Comparison of ENCODE assay signal across 11 mouse cellular contexts in genomic region chr4:46731590-46731989, GRCm38 (mm10).
A peak's percentile ranks its signal among the peaks of the same experiment; 100 is the strongest.
DNase-seq lines count a peak whose midpoint lies in the region; ATAC-seq lines count a peak whose summit lies in the region.
"Had no signal": no experiment of that assay in that cellular context is flagged by ENCODE, and none has a peak within 500 bp of the region (broad histone marks: within the 10 kb centered on the region; RNA-seq: fewer than 3 reads in every experiment).

No protein-coding gene starts in this region.

- no peaks in the 10 kb centered on the region for H3K9me3 ChIP-seq in kidney, embryonic 15.5 days (replicated peaks)
- H3K9me3 ChIP-seq in forebrain, embryonic 11.5 days (ENCODE audit: control insufficient read depth, low read length) = no peaks in the 10 kb centered on the region
- no peaks in the 10 kb centered on the region for H3K9me3 ChIP-seq in neural tube, embryonic 12.5 days
- no peaks in the 10 kb centered on the region for H3K9me3 ChIP-seq in intestine, embryonic 15.5 days
- H3K9me3 ChIP-seq in liver, embryonic 11.5 days (ENCODE audit: control insufficient read depth, low read length) = no peaks in the 10 kb centered on the region
- H3K9me3 ChIP-seq: embryonic facial prominence, embryonic 13.5 days; stomach, embryonic 15.5 days had no signal

- H3K4me3 ChIP-seq in kidney, embryonic 15.5 days (replicated peaks) = no peak overlapping the region
- H3K4me3 ChIP-seq in forebrain, embryonic 11.5 days (ENCODE audit: low read depth, low read length) = no peak overlapping the region
- H3K4me3 ChIP-seq in neural tube, embryonic 12.5 days = no peak overlapping the region
- no peak overlapping the region for H3K4me3 ChIP-seq in intestine, embryonic 15.5 days (replicated peaks)
- no peak overlapping the region for H3K4me3 ChIP-seq in liver, embryonic 11.5 days (ENCODE audit: low read depth, low read length)
- H3K4me3 ChIP-seq: embryonic facial prominence, embryonic 13.5 days; stomach, embryonic 15.5 days had no signal

- 11% methylated on average over 8 of the region's 8 CpGs for WGBS in kidney, embryonic 15.5 days
- WGBS in forebrain, embryonic 11.5 days = 29% methylated on average over 8 of the region's 8 CpGs
- WGBS in neural tube, embryonic 12.5 days = 9% methylated on average over 8 of the region's 8 CpGs
- 25% methylated on average over 8 of the region's 8 CpGs for WGBS in intestine, embryonic 15.5 days
- 32% methylated on average over 8 of the region's 8 CpGs for WGBS in liver, embryonic 11.5 days

- no peaks in the 10 kb centered on the region for H3K36me3 ChIP-seq in kidney, embryonic 15.5 days
- H3K36me3 ChIP-seq in forebrain, embryonic 11.5 days (ENCODE audit: control insufficient read depth, insufficient read depth, low read length) = no peaks in the 10 kb centered on the region
- H3K36me3 ChIP-seq in neural tube, embryonic 12.5 days = no peaks in the 10 kb centered on the region
- H3K36me3 ChIP-seq in intestine, embryonic 15.5 days = no peaks in the 10 kb centered on the region
- H3K36me3 ChIP-seq in liver, embryonic 11.5 days (ENCODE audit: control insufficient read depth, insufficient read depth, low read length) = no peaks in the 10 kb centered on the region
- H3K36me3 ChIP-seq: embryonic facial prominence, embryonic 13.5 days; stomach, embryonic 15.5 days had no signal

- no peak for ATAC-seq in kidney, embryonic 15.5 days (replicated peaks; ENCODE audit: low FRiP score)
- peak; percentile 62 for ATAC-seq in forebrain, embryonic 11.5 days (replicated peaks; ENCODE audit: low FRiP score)
- ATAC-seq in neural tube, embryonic 12.5 days (ENCODE audit: low FRiP score, low read depth) = peak; percentile 39; the same call in 1 of the 2 replicates
- no peak for ATAC-seq in intestine, embryonic 15.5 days
- ATAC-seq in liver, embryonic 11.5 days (replicated peaks; ENCODE audit: low FRiP score) = no peak
- ATAC-seq: lung, postnatal 0 days had no signal

- peaks cover 9% of the 10 kb centered on the region; the same call in 1 of the 2 replicates for H3K4me1 ChIP-seq in kidney, embryonic 15.5 days
- peaks cover 12% of the 10 kb centered on the region; the same call in 1 of the 2 replicates for H3K4me1 ChIP-seq in forebrain, embryonic 11.5 days (replicated peaks; ENCODE audit: control insufficient read depth, insufficient read depth, low read length)
- peaks cover 31% of the 10 kb centered on the region for H3K4me1 ChIP-seq in neural tube, embryonic 12.5 days
- no peaks in the 10 kb centered on the region for H3K4me1 ChIP-seq in intestine, embryonic 15.5 days (replicated peaks)
- H3K4me1 ChIP-seq in liver, embryonic 11.5 days (replicated peaks; ENCODE audit: control insufficient read depth, insufficient read depth, low read length) = no peaks in the 10 kb centered on the region
- H3K4me1 ChIP-seq: stomach, embryonic 15.5 days had no signal

- no peak overlapping the region for H3K4me2 ChIP-seq in kidney, embryonic 15.5 days
- no peak overlapping the region for H3K4me2 ChIP-seq in forebrain, embryonic 11.5 days (ENCODE audit: low read depth, low read length, severe bottlenecking)
- H3K4me2 ChIP-seq in neural tube, embryonic 12.5 days (replicated peaks) = no peak overlapping the region
- H3K4me2 ChIP-seq in intestine, embryonic 15.5 days (replicated peaks) = no peak overlapping the region
- H3K4me2 ChIP-seq in liver, embryonic 11.5 days = no peak overlapping the region
- H3K4me2 ChIP-seq: embryonic facial prominence, embryonic 13.5 days; stomach, embryonic 15.5 days had no signal

- H3K9ac ChIP-seq in kidney, embryonic 15.5 days = no peak overlapping the region
- H3K9ac ChIP-seq in forebrain, embryonic 11.5 days (ENCODE audit: low read length) = no peak overlapping the region
- no peak overlapping the region for H3K9ac ChIP-seq in neural tube, embryonic 12.5 days
- no peak overlapping the region for H3K9ac ChIP-seq in intestine, embryonic 15.5 days
- no peak overlapping the region for H3K9ac ChIP-seq in liver, embryonic 11.5 days (ENCODE audit: low read depth, low read length)
- H3K9ac ChIP-seq: embryonic facial prominence, embryonic 13.5 days; stomach, embryonic 15.5 days had no signal

- H3K27me3 ChIP-seq in kidney, embryonic 15.5 days = no peaks in the 10 kb centered on the region
- H3K27me3 ChIP-seq in forebrain, embryonic 11.5 days (ENCODE audit: control insufficient read depth, insufficient read depth, low read length) = no peaks in the 10 kb centered on the region
- no peaks in the 10 kb centered on the region; the same call in 1 of the 2 replicates for H3K27me3 ChIP-seq in neural tube, embryonic 12.5 days (replicated peaks)
- H3K27me3 ChIP-seq in intestine, embryonic 15.5 days (replicated peaks) = peaks cover 2% of the 10 kb centered on the region; the same call in 1 of the 2 replicates
- H3K27me3 ChIP-seq in liver, embryonic 11.5 days (replicated peaks; ENCODE audit: control insufficient read depth, insufficient read depth, low read length) = no peaks in the 10 kb centered on the region
- H3K27me3 ChIP-seq: stomach, embryonic 15.5 days had no signal

- no peak overlapping the region for H3K27ac ChIP-seq in kidney, embryonic 15.5 days
- no peak overlapping the region for H3K27ac ChIP-seq in forebrain, embryonic 11.5 days (ENCODE audit: low read depth, low read length)
- 0 out of 2 replicates have a peak overlapping the region, but pooled peaks have one; percentile 3 for H3K27ac ChIP-seq in neural tube, embryonic 12.5 days
- no peak overlapping the region for H3K27ac ChIP-seq in intestine, embryonic 15.5 days
- H3K27ac ChIP-seq in liver, embryonic 11.5 days (ENCODE audit: low read depth, low read length) = no peak overlapping the region
- H3K27ac ChIP-seq: embryonic facial prominence, embryonic 13.5 days; stomach, embryonic 15.5 days had no signal

- DNase-seq in kidney, adult 18-20 months = peak; percentile 26
- no peak for DNase-seq in forebrain, embryonic 11.5 days (ENCODE audit: low spot score)
- peak; percentile 24 for DNase-seq in kidney, postnatal 10 days
- no peak for DNase-seq in cerebellum, postnatal 36 days
- DNase-seq in liver, embryonic 11.5 days (ENCODE audit: low spot score) = no peak

Comparison
In these comparisons a context has a peak if more than half of its experiments do, and no peak if none do; other contexts are left out.
1. DNase-seq: peak in kidney, adult 18-20 months (single experiment) and kidney, postnatal 10 days (single experiment); none in forebrain, embryonic 11.5 days (single experiment), cerebellum, postnatal 36 days (0 of 2) and liver, embryonic 11.5 days (single experiment).
2. ATAC-seq: peak in forebrain, embryonic 11.5 days (single experiment) and neural tube, embryonic 12.5 days (single experiment); none in kidney, embryonic 15.5 days (single experiment), intestine, embryonic 15.5 days (single experiment) and liver, embryonic 11.5 days (single experiment).